Mouse (Mus musculus): ENCODE measurements at regions not wholly inside any gene's neighbourhood (a gene's known extent, or its start where the extent isn't known, plus 50 kb on each side); places are given as distances from the start of the nearest gene placed in this dataset.

- DNase-seq = no peak
- intact Hi-C loops (cut with DNase I) = no loop called here
Measured at GRCm38 (mm10) chr8:82702044-82702443, 71.9 kb downstream of the Zfp330 start.

- intact Hi-C loops (cut with DNase I) = no loop called here
- no peak for DNase-seq
Measured at GRCm38 (mm10) chr8:82700471-82700870, 73.5 kb downstream of the Zfp330 start.

GRCm38 (mm10) chr8:82699221-82699620 is 74.7 kb downstream of the Zfp330 start:
- no peak for DNase-seq

GRCm38 (mm10) chr8:82698071-82698470 is 75.9 kb downstream of the Zfp330 start:
- DNase-seq = peak; percentile 37 to 40
- intact Hi-C loops (cut with DNase I) = loop anchor here (5.0 to 10.0 kb wide), 2 partner anchors 44 to 147 kb away; no protein-coding TSS in a partner anchor

More at GRCm38 (mm10) chr8:82699221-82699620, 74.7 kb downstream of the Zfp330 start:
- intact Hi-C loops (cut with DNase I) = loop anchor here (5.0 to 10.0 kb wide), 2 partner anchors 43 to 146 kb away; no protein-coding TSS in a partner anchor

GRCm38 (mm10) chr8:82693086-82693485 is 80.9 kb downstream of the Zfp330 start:
- intact Hi-C loops (cut with DNase I) = loop anchor here (5.0 to 10.0 kb wide), 3 partner anchors 152 to 461 kb away; partner anchors contain the start of gene Il15
- DNase-seq = no peak

GRCm38 (mm10) chr8:82689322-82689721 is 84.6 kb downstream of the Zfp330 start:
- intact Hi-C loops (cut with DNase I) = loop anchor here (5.0 kb wide), 2 partner anchors 72 to 337 kb away; no protein-coding TSS in a partner anchor
- DNase-seq = peak; percentile 39 to 49

- peak in 1 of 2 experiments; percentile 15 for DNase-seq
- intact Hi-C loops (cut with DNase I) = loop anchor here (5.0 kb wide), 2 partner anchors 69 to 334 kb away; no protein-coding TSS in a partner anchor
Measured at GRCm38 (mm10) chr8:82685966-82686365, 88.0 kb downstream of the Zfp330 start.

GRCm38 (mm10) chr8:82678793-82679192 is 95.2 kb downstream of the Zfp330 start:
- DNase-seq = no peak
- intact Hi-C loops (cut with DNase I) = no loop called here

- intact Hi-C loops (cut with DNase I) = no loop called here
- no peak for DNase-seq
Measured at GRCm38 (mm10) chr8:82677781-82678180, 96.2 kb downstream of the Zfp330 start.

- no peak for DNase-seq
- intact Hi-C loops (cut with DNase I) = no loop called here
Measured at GRCm38 (mm10) chr8:82669241-82669640, 104.7 kb downstream of the Zfp330 start.

- DNase-seq = no peak
- intact Hi-C loops (cut with DNase I) = no loop called here
Measured at GRCm38 (mm10) chr8:82665131-82665530, 108.8 kb downstream of the Zfp330 start.

GRCm38 (mm10) chr8:82640502-82640901 is 133.5 kb downstream of the Zfp330 start:
- intact Hi-C loops (cut with DNase I) = no loop called here
- DNase-seq = no peak

- no peak for DNase-seq
- intact Hi-C loops (cut with DNase I) = no loop called here
Measured at GRCm38 (mm10) chr8:82630486-82630885, 143.5 kb downstream of the Zfp330 start.

- intact Hi-C loops (cut with DNase I) = no loop called here
- DNase-seq = no peak
Measured at GRCm38 (mm10) chr8:82623791-82624431, 150.0 kb downstream of the Zfp330 start.

GRCm38 (mm10) chr8:82618668-82619067 is 155.3 kb downstream of the Zfp330 start:
- intact Hi-C loops (cut with DNase I) = loop anchor here (5.0 kb wide), 1 partner anchor 69 kb away; no protein-coding TSS in a partner anchor
- no peak for DNase-seq

- intact Hi-C loops (cut with DNase I) = loop anchor here (5.0 kb wide), 1 partner anchor 199 kb away; the partner anchor contains the start of gene Il15
- peak; percentile 52 to 59 for DNase-seq
Measured at GRCm38 (mm10) chr8:82601556-82601955, 172.4 kb downstream of the Zfp330 start.

- DNase-seq = no peak
- intact Hi-C loops (cut with DNase I) = no loop called here
Measured at GRCm38 (mm10) chr8:82573434-82573833, 170.4 kb upstream of the Il15 start.

- no peak for DNase-seq
- intact Hi-C loops (cut with DNase I) = no loop called here
Measured at GRCm38 (mm10) chr8:82538121-82538520, 135.1 kb upstream of the Il15 start.

- intact Hi-C loops (cut with DNase I) = no loop called here
- no peak for DNase-seq
Measured at GRCm38 (mm10) chr8:82529153-82529552, 126.1 kb upstream of the Il15 start.

- DNase-seq = no peak
- intact Hi-C loops (cut with DNase I) = no loop called here
Measured at GRCm38 (mm10) chr8:82523866-82524265, 120.8 kb upstream of the Il15 start.

- intact Hi-C loops (cut with DNase I) = no loop called here
- no peak for DNase-seq
Measured at GRCm38 (mm10) chr8:82498496-82498895, 95.5 kb upstream of the Il15 start.

- intact Hi-C loops (cut with DNase I) = no loop called here
- DNase-seq = no peak
Measured at GRCm38 (mm10) chr8:82477856-82478255, 74.8 kb upstream of the Il15 start.

Data from heart, postnatal 36 days (tissue).